Mouse (Mus musculus): ENCODE results near the gene Eif2a. TPM values are rescaled to one million over a fixed set of nuclear protein-coding genes. Genes with fewer than 3 reads are reported as not detected.

Gene Eif2a
- 48.1 and 55.6 TPM in 2 replicates for polyA plus RNA-seq (2015; fragmentation: Nextera tagmentation; extraction: Ambion mirVana)

- Histone ChIP-seq H3K9ac (peak within 1 kb of the TSS; percentile 98), H3K4me1 (0 out of 2 replicates have a peak, but pooled peaks cover 3% of the 10 kb centered on the region), H3K4me3 (replicated peaks) (peak within 1 kb of the TSS; percentile 98), H3K4me2 (peak within 1 kb of the TSS; percentile 69), H3K27me3 (replicated peaks) (no peaks in the 10 kb centered on the region), H3K27ac (peak within 1 kb of the TSS; percentile 95), H3K36me3 (peaks cover 6% of the 10 kb centered on the region; the same call in 1 of the 2 replicates), H3K9me3 (no peaks in the 10 kb centered on the region)
- WGBS, result under 1% methylated on average over 57 of the region's 57 CpGs
- ATAC-seq (ENCODE audit: insufficient read depth, low FRiP score, low read depth), result peak; percentile 99
Measured at GRCm38 (mm10) chr3:58525652-58526407, at the start of gene Eif2a, which contains the start of gene Serp1. Gene Eif2a, plus strand, starts transcription at chr3:58525821. Gene Serp1, minus strand, starts transcription at chr3:58525892.

GRCm38 (mm10) chr3:58478755-58479455 is 46.7 kb upstream of the Eif2a start:
- H3K9me3 ChIP-seq, result no peaks in the 10 kb centered on the region
- ATAC-seq (ENCODE audit: insufficient read depth, low FRiP score, low read depth), result no peak
- H3K4me3 ChIP-seq (replicated peaks), result no peak overlapping the region
- no peaks in the 10 kb centered on the region for H3K4me1 ChIP-seq
- H3K27ac ChIP-seq, result no peak overlapping the region
- no peak overlapping the region for H3K9ac ChIP-seq
- H3K36me3 ChIP-seq, result no peaks in the 10 kb centered on the region
- H3K4me2 ChIP-seq, result no peak overlapping the region
- WGBS, result 84% methylated on average over 2 of the region's 2 CpGs
- H3K27me3 ChIP-seq (replicated peaks), result no peaks in the 10 kb centered on the region

- Histone ChIP-seq H3K36me3 (no peaks in the 10 kb centered on the region), H3K4me3 (replicated peaks) (no peak overlapping the region), H3K4me1 (no peaks in the 10 kb centered on the region), H3K4me2 (no peak overlapping the region), H3K27ac (no peak overlapping the region), H3K27me3 (replicated peaks) (no peaks in the 10 kb centered on the region), H3K9me3 (no peaks in the 10 kb centered on the region), H3K9ac (no peak overlapping the region)
- ATAC-seq (ENCODE audit: insufficient read depth, low FRiP score, low read depth), result no peak
- 71% methylated on average over 7 of the region's 7 CpGs for WGBS
Measured at GRCm38 (mm10) chr3:58485883-58486282, 39.7 kb upstream of the Eif2a start.

- ATAC-seq (ENCODE audit: insufficient read depth, low FRiP score, low read depth), result no peak
- no peaks in the 10 kb centered on the region for H3K4me1 ChIP-seq
- no peaks in the 10 kb centered on the region for H3K27me3 ChIP-seq (replicated peaks)
- H3K4me3 ChIP-seq (replicated peaks), result no peak overlapping the region
- H3K4me2 ChIP-seq, result no peak overlapping the region
- 69% methylated on average over 3 of the region's 3 CpGs for WGBS
- H3K36me3 ChIP-seq, result no peaks in the 10 kb centered on the region
- no peaks in the 10 kb centered on the region for H3K9me3 ChIP-seq
- no peak overlapping the region for H3K9ac ChIP-seq
- no peak overlapping the region for H3K27ac ChIP-seq
Measured at GRCm38 (mm10) chr3:58487121-58487520, 38.5 kb upstream of the Eif2a start.

- WGBS, result 72% methylated on average over 8 of the region's 8 CpGs
Measured at GRCm38 (mm10) chr3:58487999-58488775, 37.4 kb upstream of the Eif2a start.

GRCm38 (mm10) chr3:58490787-58491186 is 34.8 kb upstream of the Eif2a start:
- Histone ChIP-seq H3K36me3 (no peaks in the 10 kb centered on the region), H3K4me3 (replicated peaks) (no peak overlapping the region), H3K9me3 (no peaks in the 10 kb centered on the region), H3K27ac (no peak overlapping the region), H3K4me2 (no peak overlapping the region), H3K9ac (no peak overlapping the region), H3K4me1 (no peaks in the 10 kb centered on the region), H3K27me3 (replicated peaks) (no peaks in the 10 kb centered on the region)
- WGBS, result 68% methylated on average over 7 of the region's 7 CpGs
- no peak for ATAC-seq (ENCODE audit: insufficient read depth, low FRiP score, low read depth)

More at GRCm38 (mm10) chr3:58487999-58488775, 37.4 kb upstream of the Eif2a start:
- H3K4me1 ChIP-seq, result no peaks in the 10 kb centered on the region
- no peak overlapping the region for H3K4me3 ChIP-seq (replicated peaks)
- H3K36me3 ChIP-seq, result no peaks in the 10 kb centered on the region
- H3K4me2 ChIP-seq, result no peak overlapping the region
- ATAC-seq (ENCODE audit: insufficient read depth, low FRiP score, low read depth), result no peak
- no peak overlapping the region for H3K27ac ChIP-seq
- no peaks in the 10 kb centered on the region for H3K27me3 ChIP-seq (replicated peaks)
- no peaks in the 10 kb centered on the region for H3K9me3 ChIP-seq
- no peak overlapping the region for H3K9ac ChIP-seq

- 74% methylated on average over 4 of the region's 4 CpGs for WGBS
- Histone ChIP-seq H3K4me2 (no peak overlapping the region), H3K4me1 (no peaks in the 10 kb centered on the region), H3K9me3 (no peaks in the 10 kb centered on the region), H3K4me3 (replicated peaks) (no peak overlapping the region), H3K27me3 (replicated peaks) (no peaks in the 10 kb centered on the region), H3K27ac (no peak overlapping the region), H3K9ac (no peak overlapping the region), H3K36me3 (no peaks in the 10 kb centered on the region)
- no peak for ATAC-seq (ENCODE audit: insufficient read depth, low FRiP score, low read depth)
Measured at GRCm38 (mm10) chr3:58493621-58494020, 32.0 kb upstream of the Eif2a start.

GRCm38 (mm10) chr3:58501961-58502360 is 23.7 kb upstream of the Eif2a start:
- Histone ChIP-seq H3K27ac (no peak overlapping the region), H3K27me3 (replicated peaks) (no peaks in the 10 kb centered on the region), H3K4me3 (replicated peaks) (no peak overlapping the region), H3K36me3 (no peaks in the 10 kb centered on the region), H3K4me2 (no peak overlapping the region), H3K9ac (no peak overlapping the region), H3K4me1 (no peaks in the 10 kb centered on the region), H3K9me3 (no peaks in the 10 kb centered on the region)
- no peak for ATAC-seq (ENCODE audit: insufficient read depth, low FRiP score, low read depth)
- 42% methylated on average over 2 of the region's 2 CpGs for WGBS

- Histone ChIP-seq H3K27ac (no peak overlapping the region), H3K36me3 (no peaks in the 10 kb centered on the region), H3K9me3 (no peaks in the 10 kb centered on the region), H3K4me1 (no peaks in the 10 kb centered on the region), H3K9ac (no peak overlapping the region), H3K27me3 (replicated peaks) (no peaks in the 10 kb centered on the region), H3K4me2 (no peak overlapping the region), H3K4me3 (replicated peaks) (no peak overlapping the region)
- WGBS, result 51% methylated on average over 3 of the region's 3 CpGs
- ATAC-seq (ENCODE audit: insufficient read depth, low FRiP score, low read depth), result no peak
Measured at GRCm38 (mm10) chr3:58503720-58504333, 21.8 kb upstream of the Eif2a start.

GRCm38 (mm10) chr3:58504676-58505075 is 20.9 kb upstream of the Eif2a start:
- Histone ChIP-seq H3K4me2 (no peak overlapping the region), H3K9ac (no peak overlapping the region), H3K36me3 (no peaks in the 10 kb centered on the region), H3K27ac (no peak overlapping the region), H3K9me3 (no peaks in the 10 kb centered on the region), H3K4me1 (no peaks in the 10 kb centered on the region), H3K4me3 (replicated peaks) (no peak overlapping the region), H3K27me3 (replicated peaks) (no peaks in the 10 kb centered on the region)
- ATAC-seq (ENCODE audit: insufficient read depth, low FRiP score, low read depth), result no peak

GRCm38 (mm10) chr3:58508020-58508750 is 17.4 kb upstream of the Eif2a start:
- 74% methylated on average over 7 of the region's 7 CpGs for WGBS
- H3K9ac ChIP-seq, result no peak overlapping the region
- H3K27ac ChIP-seq, result no peak overlapping the region
- H3K4me2 ChIP-seq, result no peak overlapping the region
- H3K36me3 ChIP-seq, result no peaks in the 10 kb centered on the region
- H3K4me3 ChIP-seq (replicated peaks), result no peak overlapping the region
- no peaks in the 10 kb centered on the region for H3K9me3 ChIP-seq
- ATAC-seq (ENCODE audit: insufficient read depth, low FRiP score, low read depth), result no peak
- no peaks in the 10 kb centered on the region for H3K27me3 ChIP-seq (replicated peaks)
- no peaks in the 10 kb centered on the region for H3K4me1 ChIP-seq
